Mouse (Mus musculus) embryonic facial prominence, embryonic 11.5 days (tissue): ENCODE data around the gene Car4. TPM values are rescaled to one million over a fixed set of nuclear protein-coding genes. Genes with fewer than 3 reads are reported as not detected.

Source experiments
- ATAC-seq: fragments of 200-750 bp; cut with Nextera tagmentation; replicated peaks from 2 replicates; pipeline ENCODE4 v1.8.0; 2017; ENCODE audit warnings: low read depth; ENCODE audit not compliant: insufficient number of reproducible peaks, low FRiP score, low TSS enrichment
- DNase-seq: peaks from one replicate; pipeline ENCODE4 v3.0.0-alpha.2; 2015; ENCODE audit warnings: low spot score
- H3K27ac ChIP-seq: fragments of 300-500 bp; sonication (generic); replicated peaks from 2 replicates; pipeline ENCODE4 v1.5.1; 2014; ENCODE audit warnings: mild to moderate bottlenecking, low read depth, low read length, control low read depth
- H3K27me3 ChIP-seq: fragments of 300-500 bp; sonication (generic); 2 replicates; pipeline ENCODE4 v1.6.1; 2014; ENCODE audit warnings: mild to moderate bottlenecking, low read length, moderate library complexity, mixed read lengths; ENCODE audit not compliant: control insufficient read depth, insufficient read depth
- H3K36me3 ChIP-seq: fragments of 300-500 bp; sonication (generic); replicated peaks from 2 replicates; pipeline ENCODE4 v1.6.1; 2014; ENCODE audit warnings: low read depth, mild to moderate bottlenecking, low read length, moderate library complexity, mixed read lengths; ENCODE audit not compliant: control insufficient read depth, insufficient read depth
- H3K4me1 ChIP-seq: fragments of 300-500 bp; sonication (generic); 2 replicates; pipeline ENCODE4 v1.6.1; 2014; ENCODE audit warnings: low read length, mixed read lengths; ENCODE audit not compliant: control insufficient read depth, insufficient read depth
- H3K4me2 ChIP-seq: fragments of 300-500 bp; sonication (generic); 2 replicates; pipeline ENCODE4 v1.6.1; 2014; ENCODE audit warnings: low read depth, mild to moderate bottlenecking, control low read depth, low read length, moderate library complexity
- H3K4me3 ChIP-seq: fragments of 300-500 bp; sonication (generic); 2 replicates; pipeline ENCODE4 v1.5.1; 2014; ENCODE audit warnings: low read depth, low read length, control low read depth
- H3K9ac ChIP-seq: fragments of 300-500 bp; sonication (generic); replicated peaks from 2 replicates; pipeline ENCODE4 v1.6.1; 2014; ENCODE audit warnings: mild to moderate bottlenecking, control low read depth, low read length
- H3K9me3 ChIP-seq: fragments of 300-500 bp; sonication (generic); replicated peaks from 2 replicates; pipeline ENCODE4 v1.6.1; 2016; ENCODE audit warnings: mild to moderate bottlenecking, low read length, inconsistent platforms, mixed read lengths; ENCODE audit not compliant: control insufficient read depth
- WGBS: fragments of 180-500 bp; shearing (Covaris S2); extraction: QIAGEN DNeasy Blood & Tissue Kit; methylation state at CpG from one replicate; pipeline ENCODE4 v1.1.7; 2014; 5-methylcytosine and 5-hydroxymethylcytosine counted together
- polyA plus RNA-seq: library from polyadenylated mRNA; unstranded; fragments of >200 nt; fragmentation: Nextera tagmentation; extraction: Ambion mirVana; gene quantifications from 2 replicates; pipeline ENCODE4 v1.2.1, GENCODE M21; 2014

Gene Car4
- polyA plus RNA-seq, 1 experiment from 2014 or later, result 2.0 TPM

DNA sequence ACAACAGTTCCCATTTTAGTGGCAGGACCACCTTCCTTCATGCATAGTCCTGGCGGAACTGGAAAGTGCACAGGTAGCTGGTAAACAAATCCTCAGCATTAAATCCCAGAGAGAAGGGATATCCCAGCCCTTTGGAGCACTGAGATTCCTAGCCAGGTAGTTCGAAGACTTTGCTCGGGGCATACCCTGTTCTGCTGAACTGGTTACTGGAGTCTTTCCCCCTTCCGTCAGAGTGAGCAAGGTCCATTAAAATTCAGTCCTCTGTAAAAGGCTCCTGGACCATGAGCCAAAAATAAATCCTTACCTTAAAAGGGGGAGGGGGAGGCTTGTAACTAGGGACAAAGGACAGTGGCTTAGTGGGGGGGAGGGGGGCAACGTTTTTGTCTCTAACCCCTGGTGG is 1.6 kb downstream of the Car4 start:
- Histone ChIP-seq H3K4me1 (peaks cover 3% of the 10 kb centered on the region; the same call in 1 of the 2 replicates), H3K4me2 (no peak overlapping the region), H3K9ac (no peak overlapping the region), H3K4me3 (no peak overlapping the region), H3K36me3 (no peaks in the 10 kb centered on the region), H3K27me3 (peaks cover 31% of the 10 kb centered on the region), H3K9me3 (no peaks in the 10 kb centered on the region), H3K27ac (no peak overlapping the region)
- no peak for DNase-seq
- no peak for ATAC-seq
- WGBS, result 19% methylated on average over 5 of the region's 5 CpGs

- H3K36me3 ChIP-seq, result no peaks in the 10 kb centered on the region
- WGBS, result under 1% methylated on average over 9 of the region's 9 CpGs
- H3K27me3 ChIP-seq, result peaks cover 31% of the 10 kb centered on the region
- no peak overlapping the region; the same call in 1 of the 2 replicates for H3K9ac ChIP-seq
- no peak overlapping the region for H3K4me3 ChIP-seq
- H3K9me3 ChIP-seq, result no peaks in the 10 kb centered on the region
- no peak for DNase-seq
- H3K27ac ChIP-seq, result no peak overlapping the region
- no peak for ATAC-seq
- no peak overlapping the region for H3K4me2 ChIP-seq
- H3K4me1 ChIP-seq, result peaks cover 3% of the 10 kb centered on the region; the same call in 1 of the 2 replicates
These were observed 2.2 kb downstream of the Car4 start for GRCm38 (mm10) chr11:84959701-84960181.

- H3K27ac ChIP-seq, result no peak overlapping the region
- H3K4me1 ChIP-seq, result peaks cover 3% of the 10 kb centered on the region; the same call in 1 of the 2 replicates
- H3K9me3 ChIP-seq, result no peaks in the 10 kb centered on the region
- WGBS, result 33% methylated on average over 3 of the region's 3 CpGs
- ATAC-seq (no peak), DNase-seq (no peak)
- H3K4me3 ChIP-seq, result no peak overlapping the region
- H3K27me3 ChIP-seq, result peaks cover 31% of the 10 kb centered on the region
- H3K4me2 ChIP-seq, result no peak overlapping the region
- H3K36me3 ChIP-seq, result no peaks in the 10 kb centered on the region
- no peak overlapping the region; the same call in 1 of the 2 replicates for H3K9ac ChIP-seq
These were observed 2.7 kb downstream of the Car4 start for GRCm38 (mm10) chr11:84960291-84960690.

GRCm38 (mm10) chr11:84960780-84961179 is 3.2 kb downstream of the Car4 start:
- 70% methylated on average over 6 of the region's 6 CpGs for WGBS
- DNase-seq, result no peak
- Histone ChIP-seq H3K27me3 (peaks cover 31% of the 10 kb centered on the region), H3K4me2 (no peak overlapping the region), H3K36me3 (no peaks in the 10 kb centered on the region), H3K4me3 (no peak overlapping the region), H3K4me1 (peaks cover 3% of the 10 kb centered on the region; the same call in 1 of the 2 replicates), H3K9ac (no peak overlapping the region), H3K27ac (no peak overlapping the region), H3K9me3 (no peaks in the 10 kb centered on the region)
- no peak for ATAC-seq

- Histone ChIP-seq H3K27me3 (peaks cover 27% of the 10 kb centered on the region), H3K36me3 (no peaks in the 10 kb centered on the region), H3K4me1 (peaks cover 3% of the 10 kb centered on the region; the same call in 1 of the 2 replicates), H3K4me2 (no peak overlapping the region), H3K27ac (no peak overlapping the region), H3K9me3 (no peaks in the 10 kb centered on the region), H3K4me3 (no peak overlapping the region), H3K9ac (no peak overlapping the region)
- WGBS, result 88% methylated on average over 4 of the region's 4 CpGs
- ATAC-seq (no peak), DNase-seq (no peak)
These were observed 4.0 kb downstream of the Car4 start for GRCm38 (mm10) chr11:84961571-84961970.

- Histone ChIP-seq H3K4me3 (no peak overlapping the region), H3K36me3 (no peaks in the 10 kb centered on the region), H3K4me1 (peaks cover 3% of the 10 kb centered on the region; the same call in 1 of the 2 replicates), H3K4me2 (no peak overlapping the region), H3K27ac (no peak overlapping the region), H3K9me3 (no peaks in the 10 kb centered on the region), H3K27me3 (peaks cover 18% of the 10 kb centered on the region), H3K9ac (no peak overlapping the region)
- ATAC-seq (no peak), DNase-seq (no peak)
- 95% methylated on average over 4 of the region's 4 CpGs for WGBS
These were observed 5.0 kb downstream of the Car4 start for GRCm38 (mm10) chr11:84962536-84962935.

DNA sequence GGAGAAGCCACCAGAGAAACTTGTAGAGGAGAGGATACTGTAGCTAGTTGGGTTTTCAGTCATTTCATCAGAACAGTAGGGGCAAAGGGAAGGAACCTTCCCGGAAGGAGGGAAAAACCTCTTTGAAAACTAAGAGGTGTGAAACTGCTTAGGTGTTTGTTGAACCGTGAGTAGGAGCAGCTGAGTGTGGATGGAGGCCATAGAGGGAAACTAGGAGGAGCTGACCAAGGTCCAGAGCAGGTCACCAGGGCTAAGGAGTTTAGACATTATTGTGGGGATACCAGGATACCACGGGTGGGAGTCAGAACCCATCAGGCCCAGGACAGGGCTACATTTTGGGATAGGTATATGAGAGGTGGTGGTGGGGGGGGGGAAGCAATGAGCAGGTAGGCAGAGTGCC is 6.0 kb downstream of the Car4 start:
- Histone ChIP-seq H3K27ac (no peak overlapping the region), H3K36me3 (no peaks in the 10 kb centered on the region), H3K9me3 (no peaks in the 10 kb centered on the region), H3K9ac (no peak overlapping the region), H3K27me3 (peaks cover 10% of the 10 kb centered on the region), H3K4me2 (no peak overlapping the region), H3K4me3 (no peak overlapping the region), H3K4me1 (no peaks in the 10 kb centered on the region; the same call in 1 of the 2 replicates)
- WGBS, result 92% methylated on average over 3 of the region's 3 CpGs
- DNase-seq (no peak), ATAC-seq (0 out of 2 replicates have a peak, but pooled peaks have one; percentile 5)

- no peak for ATAC-seq
- Histone ChIP-seq H3K4me1 (no peaks in the 10 kb centered on the region), H3K4me2 (no peak overlapping the region), H3K4me3 (no peak overlapping the region), H3K27ac (no peak overlapping the region), H3K9me3 (no peaks in the 10 kb centered on the region), H3K9ac (no peak overlapping the region), H3K27me3 (no peaks in the 10 kb centered on the region), H3K36me3 (no peaks in the 10 kb centered on the region)
- DNase-seq, result no peak
- WGBS, result 74% methylated on average over 4 of the region's 4 CpGs
These were observed 9.1 kb downstream of the Car4 start for GRCm38 (mm10) chr11:84966696-84967095.
